Mouse (Mus musculus): ENCODE data around the gene Trim80. TPM values are rescaled to one million over a fixed set of nuclear protein-coding genes. Genes with fewer than 3 reads are reported as not detected.

The Trim80 gene
- total and polyA plus RNA-seq, 3 experiments: not detected

GRCm38 (mm10) chr11:115435596-115436337, 4.6 kb upstream of the Trim80 start:
- Histone ChIP-seq H3K79me2 (ENCODE audit: control insufficient read depth, insufficient read depth, low read length, poor library complexity) (no peaks in the 10 kb centered on the region), H3K9me3 (replicated peaks; ENCODE audit: insufficient read depth, low read length) (no peaks in the 10 kb centered on the region), H3K4me1 (ENCODE audit: control insufficient read depth in 1 of 2, insufficient read depth in 2 of 2, low read length in 2 of 2) (peaks cover 3 to 8% of the 10 kb centered on the region in 2 experiments; a peak in 3 of 4 replicates), H3K36me3 (ENCODE audit: control insufficient read depth in 1 of 2, insufficient read depth in 2 of 2, low read length in 2 of 2) (peaks cover 0 to 5% of the 10 kb centered on the region in 2 experiments; a peak in 2 of 4 replicates), H3K4me3 (ENCODE audit: control insufficient read depth in 1 of 2, insufficient read depth in 1 of 2, low read depth in 2 of 2, low read length in 2 of 2) (no peak overlapping the region), H3K9ac (ENCODE audit: control insufficient read depth, low read depth, low read length, poor library complexity, severe bottlenecking) (no peak overlapping the region), H3K27ac (ENCODE audit: control insufficient read depth, low read depth, low read length) (no peak overlapping the region), H3K27me3 (ENCODE audit: control insufficient read depth in 1 of 2, insufficient read depth in 2 of 2, low read length in 2 of 2) (no peaks in the 10 kb centered on the region)
- DNase-seq (ENCODE audit: low read depth, low spot score): no peak
- no peak for TF ChIP-seq MAZ (IDR thresholded peaks at IDR 0.05; ENCODE audit: low read depth, low read length)
- TF ChIP-seq ETS1 (IDR thresholded peaks at IDR 0.05; ENCODE audit: low read depth, low read length): no peak
- no peak for TF ChIP-seq TBP (IDR thresholded peaks at IDR 0.05; ENCODE audit: low read depth, low read length)
- no peak for TF ChIP-seq EP300 (IDR thresholded peaks at IDR 0.05; ENCODE audit: low read depth in 1 of 2, low read length in 2 of 2)
- TF ChIP-seq MAFK (IDR thresholded peaks at IDR 0.05; ENCODE audit: borderline replicate concordance, low read depth, low read length): no peak
- no peak for TF ChIP-seq TCF12 (IDR thresholded peaks at IDR 0.05; ENCODE audit: low read depth, low read length)
- no peak for TF ChIP-seq UBTF (IDR thresholded peaks at IDR 0.05; ENCODE audit: borderline replicate concordance, insufficient read depth, low read depth, low read length)
- TF ChIP-seq MXI1 (IDR thresholded peaks at IDR 0.05; ENCODE audit: low read depth, low read length): no peak
- TF ChIP-seq ZKSCAN1 (IDR thresholded peaks at IDR 0.05; ENCODE audit: low read depth, low read length): no peak
- no peak for TF ChIP-seq MEF2A (IDR thresholded peaks at IDR 0.05; ENCODE audit: extremely low read depth, insufficient replicate concordance, low read depth, low read length, poor library complexity, severe bottlenecking)
- no peak for TF ChIP-seq HCFC1 (IDR thresholded peaks at IDR 0.05; ENCODE audit: low read depth, low read length)
- TF ChIP-seq SMC3 (IDR thresholded peaks at IDR 0.05; ENCODE audit: low read depth, low read length): no peak
- TF ChIP-seq JUND (IDR thresholded peaks at IDR 0.05; ENCODE audit: low read depth, low read length): no peak
- no peak for TF ChIP-seq MAX (IDR thresholded peaks at IDR 0.05; ENCODE audit: low read length)
- TF ChIP-seq MYB (IDR thresholded peaks at IDR 0.05; ENCODE audit: low read depth, low read length): no peak

DNA sequence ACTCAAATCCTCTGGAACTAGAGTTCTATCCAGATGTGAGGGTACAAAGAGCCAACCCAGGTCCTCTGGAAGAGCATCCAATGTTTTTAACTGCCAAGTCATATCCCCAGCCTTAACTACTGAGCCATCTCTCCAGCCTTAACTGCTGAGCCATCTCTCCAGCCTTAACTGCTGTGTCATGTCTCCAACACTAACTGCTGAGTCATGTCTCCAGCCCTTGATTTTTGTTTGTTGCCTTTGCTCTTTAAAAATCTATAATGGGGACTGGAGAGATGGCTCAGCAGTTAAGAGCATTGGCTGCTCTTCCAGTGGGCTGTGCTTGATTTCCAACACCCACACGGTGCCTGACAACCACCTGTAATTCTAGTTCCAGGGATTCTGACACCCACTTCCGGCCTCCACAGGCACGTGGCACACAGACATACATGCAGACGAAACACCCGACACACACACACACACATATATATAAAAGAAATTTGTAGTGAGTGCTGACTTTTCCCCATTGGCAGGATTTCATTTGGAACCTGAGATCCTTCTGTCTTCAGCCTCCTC, 2.7 kb upstream of the Trim80 start:
- peak; percentile 80 for DNase-seq (ENCODE audit: low read depth, low spot score)
- H3K4me1 ChIP-seq (ENCODE audit: control insufficient read depth in 1 of 2, insufficient read depth in 2 of 2, low read length in 2 of 2): peaks cover 3 to 8% of the 10 kb centered on the region in 2 experiments; a peak in 3 of 4 replicates
- H3K79me2 ChIP-seq (ENCODE audit: control insufficient read depth, insufficient read depth, low read length, poor library complexity): no peaks in the 10 kb centered on the region
- H3K9me3 ChIP-seq (replicated peaks; ENCODE audit: insufficient read depth, low read length): no peaks in the 10 kb centered on the region
- no peaks in the 10 kb centered on the region for H3K27me3 ChIP-seq (ENCODE audit: control insufficient read depth in 1 of 2, insufficient read depth in 2 of 2, low read length in 2 of 2)
- no peak overlapping the region for H3K4me3 ChIP-seq (ENCODE audit: control insufficient read depth in 1 of 2, insufficient read depth in 1 of 2, low read depth in 2 of 2, low read length in 2 of 2)
- H3K36me3 ChIP-seq (ENCODE audit: control insufficient read depth in 1 of 2, insufficient read depth in 2 of 2, low read length in 2 of 2): peaks cover 0 to 5% of the 10 kb centered on the region in 2 experiments; a peak in 2 of 4 replicates
- no peak overlapping the region for H3K9ac ChIP-seq (ENCODE audit: control insufficient read depth, low read depth, low read length, poor library complexity, severe bottlenecking)
- no peak overlapping the region; the same call in 1 of the 2 replicates for H3K27ac ChIP-seq (ENCODE audit: control insufficient read depth, low read depth, low read length)
- TF ChIP-seq RCOR1 (IDR thresholded peaks at IDR 0.05; ENCODE audit: low read depth, low read length) (0 out of 2 replicates have a peak, but pooled peaks have one; percentile 32), NRF1 (IDR thresholded peaks at IDR 0.05; ENCODE audit: insufficient read depth, low read depth, low read length, poor library complexity, severe bottlenecking) (0 out of 2 replicates have a peak, but pooled peaks have one; percentile 21), MXI1 (IDR thresholded peaks at IDR 0.05; ENCODE audit: low read depth, low read length) (peak; percentile 51; the same call in 1 of the 2 replicates), GATA1 (IDR thresholded peaks at IDR 0.05; ENCODE audit: low read depth, low read length) (peak; percentile 40; the same call in 1 of the 2 replicates), USF1 (IDR thresholded peaks at IDR 0.05; ENCODE audit: low read depth, low read length) (no peak), MAX (IDR thresholded peaks at IDR 0.05; ENCODE audit: low read length) (peak; percentile 44; the same call in 1 of the 2 replicates), GABPA (IDR thresholded peaks at IDR 0.05; ENCODE audit: low read depth, low read length) (peak; percentile 92), EP300 (IDR thresholded peaks at IDR 0.05; ENCODE audit: low read depth in 1 of 2, low read length in 2 of 2) (peak; percentile 59 to 62), MAFK (IDR thresholded peaks at IDR 0.05; ENCODE audit: borderline replicate concordance, low read depth, low read length) (peak; percentile 95), SMC3 (IDR thresholded peaks at IDR 0.05; ENCODE audit: low read depth, low read length) (0 out of 2 replicates have a peak, but pooled peaks have one; percentile 2), ETS1 (IDR thresholded peaks at IDR 0.05; ENCODE audit: low read depth, low read length) (peak; percentile 73), ZMIZ1 (IDR thresholded peaks at IDR 0.05; ENCODE audit: low read depth, low read length) (no peak), POLR2AphosphoS5 (IDR thresholded peaks at IDR 0.05; ENCODE audit: borderline replicate concordance, low read depth, low read length) (no peak), ZNF384 (IDR thresholded peaks at IDR 0.05; ENCODE audit: low read depth, low read length) (no peak), MYC (IDR thresholded peaks at IDR 0.05; ENCODE audit: low read depth, low read length) (0 out of 2 replicates have a peak, but pooled peaks have one; percentile 19), USF2 (IDR thresholded peaks at IDR 0.05; ENCODE audit: borderline replicate concordance in 1 of 2, insufficient read depth in 1 of 2, low read depth in 1 of 2, low read length in 2 of 2) (no peak), KAT2A (conservative IDR thresholded peaks at IDR 0.05; ENCODE audit: low read depth, low read length) (no peak), MAZ (IDR thresholded peaks at IDR 0.05; ENCODE audit: low read depth, low read length) (no peak)
